Mouse (Mus musculus): ENCODE data around the gene Tfcp2l1. TPM values are rescaled to one million over a fixed set of nuclear protein-coding genes. Genes with fewer than 3 reads are reported as not detected.

Gene Tfcp2l1
- polyA plus RNA-seq, 1 experiment from 2014 or later: 1.5 TPM

DNA sequence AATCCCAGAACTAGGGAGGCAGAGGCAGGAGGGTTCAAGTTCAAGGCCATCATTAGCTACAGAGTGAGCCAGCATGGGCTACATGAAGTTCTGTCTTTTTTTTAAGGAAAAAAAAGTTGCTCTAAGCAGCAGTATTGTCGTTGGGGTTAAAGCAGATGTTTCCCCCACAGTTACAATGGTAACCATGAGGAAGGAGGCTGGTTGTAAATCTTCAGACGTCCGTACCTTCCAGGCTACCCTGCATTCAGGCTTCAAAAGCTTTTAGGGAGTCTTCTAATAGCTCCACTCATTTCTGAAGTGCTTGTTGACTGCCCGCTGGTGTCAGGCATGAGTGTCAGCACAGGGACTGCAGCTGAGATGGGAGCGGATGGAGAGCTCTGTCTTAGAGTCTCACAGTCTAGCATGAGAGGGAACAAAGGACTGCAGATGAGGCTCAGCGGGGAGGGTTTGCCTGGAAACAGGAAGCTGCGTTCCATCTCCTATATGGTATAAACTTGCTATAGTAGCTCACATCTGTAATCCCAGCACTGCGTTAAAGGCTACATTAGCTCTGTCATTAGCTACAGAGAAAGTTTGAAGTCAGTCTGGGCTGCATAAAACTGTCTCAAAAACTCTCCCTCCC, 92.8 kb downstream of the Tfcp2l1 start:
- no peaks in the 10 kb centered on the region for H3K4me1 ChIP-seq
- no peak overlapping the region for H3K4me3 ChIP-seq
- no peak for DNase-seq (ENCODE audit: low spot score)
- H3K36me3 ChIP-seq: no peaks in the 10 kb centered on the region
- WGBS: 44% methylated on average over 8 of the region's 8 CpGs
- H3K27me3 ChIP-seq (ENCODE audit: insufficient read depth, poor library complexity, severe bottlenecking): peaks cover 6% of the 10 kb centered on the region
- H3K9me3 ChIP-seq: 0 out of 2 replicates have a peak, but pooled peaks cover 3% of the 10 kb centered on the region
- no peak overlapping the region for H3K27ac ChIP-seq

GRCm38 (mm10) chr1:118727075-118727474, 99.3 kb downstream of the Tfcp2l1 start:
- H3K36me3 ChIP-seq: no peaks in the 10 kb centered on the region
- H3K4me1 ChIP-seq: no peaks in the 10 kb centered on the region
- H3K27ac ChIP-seq: no peak overlapping the region
- DNase-seq (ENCODE audit: low spot score): no peak
- peaks cover 11% of the 10 kb centered on the region; the same call in 1 of the 2 replicates for H3K27me3 ChIP-seq (ENCODE audit: insufficient read depth, poor library complexity, severe bottlenecking)
- H3K9me3 ChIP-seq: 0 out of 2 replicates have a peak, but pooled peaks cover 2% of the 10 kb centered on the region
- no peak overlapping the region for H3K4me3 ChIP-seq
- WGBS: 81% methylated on average over 4 of the region's 4 CpGs

DNA sequence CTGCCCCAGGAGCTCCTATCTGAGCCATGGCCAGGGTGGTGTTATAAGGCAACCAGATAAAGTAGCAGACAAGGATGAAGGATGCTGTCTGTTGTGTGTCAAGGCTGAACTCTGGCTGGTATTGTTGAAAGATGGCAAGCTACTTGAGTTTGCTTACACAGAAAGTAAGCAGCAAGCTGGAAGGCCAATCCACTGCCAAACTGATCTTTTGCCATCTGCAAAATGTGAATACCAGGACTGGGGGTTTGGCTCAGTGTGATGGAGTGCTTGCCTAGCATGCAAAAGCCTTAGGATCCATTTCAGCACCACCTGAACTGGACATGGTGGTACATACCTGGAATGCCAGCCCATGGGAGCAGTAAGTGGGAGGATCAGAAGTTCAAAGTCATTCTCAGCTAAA, 101.1 kb downstream of the Tfcp2l1 start:
- no peak overlapping the region for H3K4me3 ChIP-seq
- no peak for DNase-seq (ENCODE audit: low spot score)
- H3K4me1 ChIP-seq: no peaks in the 10 kb centered on the region
- H3K36me3 ChIP-seq: no peaks in the 10 kb centered on the region
- H3K9me3 ChIP-seq: no peaks in the 10 kb centered on the region
- peaks cover 11% of the 10 kb centered on the region; the same call in 1 of the 2 replicates for H3K27me3 ChIP-seq (ENCODE audit: insufficient read depth, poor library complexity, severe bottlenecking)
- no peak overlapping the region for H3K27ac ChIP-seq

Other genes with a start within 250 kb of the Tfcp2l1 start
- gene Clasp1, start 238.9 kb upstream of the Tfcp2l1 start, polyA plus RNA-seq (2016; fragmentation: Nextera tagmentation; extraction: Ambion mirVana): 72.3 and 110 TPM in 2 replicates